ENCODE assay signal across 8 mouse cellular contexts in genomic region chr1:89195827-89196712, GRCm38 (mm10).
DNase-seq lines count a peak whose midpoint lies in the region; ATAC-seq lines count a peak whose summit lies in the region.
"Had no signal": no experiment of that assay in that cellular context is flagged by ENCODE, and none has a peak within 500 bp of the region (broad histone marks: within the 10 kb centered on the region; RNA-seq: fewer than 3 reads in every experiment).

No protein-coding gene starts in this region.

- DNase-seq in adipocyte (ENCODE audit: low spot score) = peak; percentile 87
- peak; percentile 92 to 95 for DNase-seq in cerebellum, postnatal 14 days
- DNase-seq in frontal cortex, postnatal 36 days (ENCODE audit: low spot score in 2 of 2) = peak; percentile 72 to 82
- DNase-seq in layer of hippocampus, postnatal 36 days = peak; percentile 69 to 70
- DNase-seq in spleen, postnatal 36 days (ENCODE audit: low spot score in 2 of 2) = peak; percentile 9 to 18

- H3K36me3 ChIP-seq in hindbrain, embryonic 16.5 days (ENCODE audit: control insufficient read depth, insufficient read depth, low read length) = no peaks in the 10 kb centered on the region
- H3K36me3 ChIP-seq in midbrain, embryonic 13.5 days = no peaks in the 10 kb centered on the region
- H3K36me3 ChIP-seq: limb, embryonic 15.5 days had no signal

- H3K9ac ChIP-seq in hindbrain, embryonic 16.5 days (ENCODE audit: low read depth, low read length) = no peak overlapping the region
- H3K9ac ChIP-seq in midbrain, embryonic 13.5 days (replicated peaks) = no peak overlapping the region
- H3K9ac ChIP-seq: limb, embryonic 15.5 days had no signal

- H3K27me3 ChIP-seq in hindbrain, embryonic 16.5 days (replicated peaks; ENCODE audit: control insufficient read depth, insufficient read depth, low read length) = no peaks in the 10 kb centered on the region
- no peaks in the 10 kb centered on the region; the same call in 1 of the 2 replicates for H3K27me3 ChIP-seq in midbrain, embryonic 13.5 days
- H3K27me3 ChIP-seq: limb, embryonic 15.5 days had no signal

- H3K4me3 ChIP-seq in hindbrain, embryonic 16.5 days (ENCODE audit: low read length) = no peak overlapping the region
- H3K4me3 ChIP-seq in midbrain, embryonic 13.5 days (replicated peaks) = no peak overlapping the region
- H3K4me3 ChIP-seq: limb, embryonic 15.5 days had no signal

- ATAC-seq in hindbrain, embryonic 16.5 days = peak; percentile 90
- ATAC-seq in midbrain, embryonic 13.5 days = peak; percentile 90

- H3K27ac ChIP-seq in hindbrain, embryonic 16.5 days (ENCODE audit: low read depth, low read length) = no peak overlapping the region
- H3K27ac ChIP-seq in midbrain, embryonic 13.5 days = no peak overlapping the region
- H3K27ac ChIP-seq: limb, embryonic 15.5 days had no signal

- WGBS in hindbrain, embryonic 16.5 days = 46% methylated on average over 12 of the region's 12 CpGs
- WGBS in midbrain, embryonic 13.5 days = 54% methylated on average over 11 of the region's 12 CpGs

- H3K4me2 ChIP-seq in hindbrain, embryonic 16.5 days (ENCODE audit: low read length) = no peak overlapping the region
- no peak overlapping the region for H3K4me2 ChIP-seq in midbrain, embryonic 13.5 days (replicated peaks)
- H3K4me2 ChIP-seq: limb, embryonic 15.5 days had no signal

- H3K9me3 ChIP-seq in hindbrain, embryonic 16.5 days (ENCODE audit: control insufficient read depth, low read length) = no peaks in the 10 kb centered on the region
- H3K9me3 ChIP-seq in midbrain, embryonic 13.5 days = no peaks in the 10 kb centered on the region
- H3K9me3 ChIP-seq: limb, embryonic 15.5 days had no signal

- H3K4me1 ChIP-seq in hindbrain, embryonic 16.5 days (ENCODE audit: control insufficient read depth, insufficient read depth, low read depth, low read length) = no peaks in the 10 kb centered on the region; the same call in 1 of the 2 replicates
- H3K4me1 ChIP-seq in midbrain, embryonic 13.5 days (replicated peaks) = no peaks in the 10 kb centered on the region

Comparison
In these comparisons a context has a peak if more than half of its experiments do, and no peak if none do; other contexts are left out.
1. DNase-seq: peak in every context shown above with its lines; median percentile 94 in cerebellum, postnatal 14 days; 87 in adipocyte; 77 in frontal cortex, postnatal 36 days; 70 in layer of hippocampus, postnatal 36 days; 14 in spleen, postnatal 36 days.